Mouse (Mus musculus) kidney, postnatal 14 days (tissue): Measurements from ENCODE around the gene Nadsyn1.

Experiments used
- DNase-seq: peaks from one replicate; pipeline ENCODE4 v3.0.0; 2022; ENCODE audit warnings: mixed read lengths

Gene Nadsyn1

DNA sequence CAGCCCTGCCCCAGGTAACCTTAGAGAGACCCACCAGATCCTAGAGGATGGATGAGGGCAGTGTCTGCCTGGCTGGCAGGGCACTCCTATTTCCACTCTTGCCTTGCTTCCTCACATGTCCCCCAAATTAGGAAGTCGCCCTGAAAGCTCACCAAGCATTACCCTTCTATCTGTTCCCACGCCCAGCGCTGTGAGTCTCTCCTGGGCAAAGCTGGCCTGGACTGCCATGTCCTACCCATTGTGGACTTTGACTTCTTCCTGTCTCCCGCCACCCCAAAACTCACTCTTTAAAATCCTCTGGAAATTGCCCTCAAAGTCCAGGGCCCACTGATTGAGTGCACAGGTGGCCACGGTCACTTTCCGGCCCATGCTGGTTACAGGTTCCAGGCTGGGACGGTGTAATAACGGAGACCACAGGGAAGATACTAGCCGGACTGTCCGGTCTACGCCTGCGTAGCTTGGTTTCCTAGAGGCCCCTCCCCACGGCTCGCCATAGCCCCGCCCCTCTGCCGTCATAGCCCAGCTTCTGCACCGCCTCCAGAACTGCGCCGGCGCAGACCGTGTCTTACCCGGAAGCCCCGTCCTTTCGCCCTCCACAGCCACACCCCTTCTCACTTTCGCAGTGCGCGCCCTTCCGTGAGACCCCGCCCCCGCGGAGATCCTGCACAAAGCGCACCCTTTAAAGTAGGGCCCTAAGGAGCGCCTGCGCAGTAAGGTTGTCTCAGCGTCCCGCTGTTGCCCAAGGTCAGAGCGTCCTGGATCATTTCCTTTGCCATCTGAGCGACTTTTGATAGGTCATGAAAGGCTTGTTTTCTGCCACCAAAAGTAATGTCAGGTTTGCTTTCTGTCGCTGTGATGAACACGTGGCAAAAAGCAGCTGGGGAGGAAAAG lies at the start of gene Nadsyn1, which contains the start of gene Dhcr7:
Gene Nadsyn1, minus strand, starts transcription at position 475 of the 891 bp plus-strand sequence.
Gene Dhcr7, plus strand, starts transcription at position 771 of the 891 bp plus-strand sequence.
- DNase-seq, result peak; percentile 100

DNA sequence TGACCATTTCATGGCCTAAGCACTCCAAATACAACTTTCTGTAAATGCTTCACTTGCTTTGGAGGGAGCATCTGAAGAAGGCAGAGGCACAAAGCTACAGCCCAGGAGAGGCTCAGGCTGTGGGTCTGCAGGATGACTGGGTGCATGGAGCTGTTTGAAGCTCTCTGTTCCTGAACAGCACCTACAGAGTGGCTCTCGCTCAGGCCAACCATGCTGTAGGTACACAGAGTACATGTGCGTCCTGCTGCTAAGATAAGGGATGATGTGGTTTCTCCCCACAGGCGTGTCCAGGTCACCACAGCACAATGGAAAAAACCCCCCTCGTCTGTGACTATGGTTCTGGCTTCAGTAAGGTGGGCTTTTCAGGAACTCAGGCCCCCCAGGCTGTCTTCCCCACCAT lies 46.2 kb upstream of the Nadsyn1 start:
- DNase-seq, result no peak

DNA sequence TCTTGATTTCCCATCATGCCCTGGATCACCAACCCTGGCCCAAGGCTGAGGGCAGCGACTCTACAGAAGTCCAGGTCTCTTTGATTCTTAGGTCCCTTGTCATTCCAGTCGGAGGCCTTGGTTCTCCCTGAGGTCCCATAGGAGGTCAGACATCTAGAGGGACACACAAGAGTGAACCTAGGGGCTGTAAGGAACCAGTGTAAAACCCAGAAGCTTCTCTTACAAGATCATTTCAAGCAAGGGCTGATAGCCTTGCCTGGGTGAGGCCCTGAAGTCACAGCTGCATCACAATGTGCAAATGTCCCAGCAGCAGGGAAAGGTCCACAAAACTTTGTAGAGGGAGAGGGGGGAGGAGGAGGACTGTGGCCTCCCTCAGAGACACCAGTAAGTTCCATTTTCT lies 43.9 kb upstream of the Nadsyn1 start, which contains the start of gene Gm498:
Gene Gm498, plus strand, starts transcription at position 301 of the 400 bp plus-strand sequence.
- DNase-seq, result no peak

DNA sequence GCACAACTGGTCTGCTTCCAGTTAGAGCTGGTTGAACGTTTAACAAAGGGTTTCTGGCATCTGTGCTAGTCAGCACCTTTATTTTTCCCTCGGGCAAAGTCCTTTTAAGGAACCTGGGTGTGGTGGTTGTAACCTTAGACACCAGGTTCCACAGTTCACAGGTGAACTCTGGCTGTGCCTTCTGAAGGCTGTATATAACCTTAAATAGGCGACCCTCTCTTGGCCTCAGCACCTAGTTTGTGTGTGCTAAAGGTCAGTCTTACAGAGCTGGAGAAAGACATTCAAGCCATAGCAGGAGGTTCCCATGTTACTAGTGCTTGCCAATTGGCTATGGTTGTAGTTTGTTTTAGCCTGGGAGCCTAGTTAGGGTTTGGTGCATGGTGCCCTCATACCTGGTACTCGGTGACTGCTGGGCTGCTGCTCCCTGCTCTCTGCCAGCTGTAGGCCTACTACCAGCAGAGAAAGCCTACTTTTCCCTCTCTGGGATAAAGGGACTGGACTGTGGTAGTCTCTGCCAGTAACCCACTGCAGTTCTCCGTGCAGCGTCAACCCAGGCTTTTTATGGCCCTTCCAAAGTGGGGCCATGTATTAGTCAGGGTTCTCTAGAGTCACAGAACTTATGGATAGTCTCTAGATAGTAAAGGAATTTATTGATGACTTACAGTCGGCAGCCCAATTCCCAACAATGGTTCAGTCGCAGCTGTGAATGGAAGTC lies 26.3 kb upstream of the Nadsyn1 start:
- DNase-seq, result peak; percentile 34

DNA sequence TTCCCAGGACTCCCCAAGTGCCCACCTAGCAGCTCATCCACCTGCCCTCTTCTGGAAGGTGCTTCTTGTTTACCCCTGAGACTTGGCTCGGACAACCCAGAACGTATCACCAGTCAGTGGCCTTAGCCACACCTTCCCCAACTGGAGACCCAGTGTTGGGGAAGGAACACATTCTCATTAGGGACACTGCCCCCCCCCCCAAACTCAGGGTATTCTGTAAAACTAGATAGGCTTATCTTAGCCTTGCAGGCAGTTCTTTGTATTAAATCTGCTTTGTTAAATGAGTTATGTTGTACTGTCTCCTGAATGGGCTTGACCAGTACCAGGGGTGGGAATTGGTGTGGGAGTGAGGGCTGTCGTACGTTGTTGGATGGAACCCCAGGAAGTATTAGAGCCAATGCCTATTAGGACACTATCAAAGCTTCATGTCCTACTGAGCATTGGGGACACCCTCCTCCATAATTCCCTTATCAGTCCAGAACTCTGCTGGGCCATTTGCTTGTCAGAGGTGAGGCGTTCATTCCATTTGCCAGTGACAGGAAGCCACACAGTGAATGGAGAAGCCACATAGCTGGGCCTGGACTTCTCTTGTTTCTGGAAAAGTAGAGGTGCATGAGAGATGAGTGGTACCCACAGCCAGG lies 25.6 kb upstream of the Nadsyn1 start:
- DNase-seq, result no peak

DNA sequence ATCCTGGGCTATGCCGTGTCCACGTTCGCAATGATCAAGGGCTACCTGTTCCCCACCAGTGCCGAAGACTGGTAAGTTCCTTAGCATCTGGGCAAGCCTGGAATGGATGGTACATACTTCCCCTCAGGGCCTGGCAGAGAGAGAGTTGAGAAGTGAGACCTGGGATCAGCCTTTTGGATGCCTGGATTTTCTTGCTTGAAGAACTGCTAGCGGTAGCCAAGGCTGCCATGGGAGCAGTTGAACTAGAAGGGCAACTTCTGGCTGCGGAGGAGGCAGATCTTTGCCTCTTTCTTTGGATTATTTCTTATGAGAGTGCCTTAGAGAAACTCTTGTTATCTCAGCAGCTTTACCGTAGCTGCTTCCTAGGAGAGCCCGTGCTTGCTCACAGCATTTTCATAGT lies 18.7 kb upstream of the Nadsyn1 start:
- no peak for DNase-seq

DNA sequence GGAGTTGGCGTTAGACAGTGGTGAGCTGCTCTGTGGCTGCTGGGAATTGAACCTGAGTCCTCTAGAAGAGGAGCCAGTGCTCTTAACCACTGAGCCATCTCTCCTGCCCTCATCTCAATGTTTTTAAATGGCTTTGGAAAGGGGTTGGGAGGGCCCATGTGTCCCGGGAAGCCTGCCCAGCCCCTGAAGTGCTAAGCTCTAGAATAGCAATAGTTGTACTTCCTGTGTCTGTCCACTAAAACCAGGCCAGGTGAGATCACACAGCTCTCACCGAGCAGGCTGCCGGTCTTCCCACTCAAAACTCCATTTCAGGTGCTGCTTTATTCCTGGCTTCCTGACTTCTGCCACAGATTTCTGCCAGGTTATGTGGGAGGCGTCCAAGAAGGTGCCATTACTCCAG lies 17.5 kb upstream of the Nadsyn1 start:
- no peak for DNase-seq

DNA sequence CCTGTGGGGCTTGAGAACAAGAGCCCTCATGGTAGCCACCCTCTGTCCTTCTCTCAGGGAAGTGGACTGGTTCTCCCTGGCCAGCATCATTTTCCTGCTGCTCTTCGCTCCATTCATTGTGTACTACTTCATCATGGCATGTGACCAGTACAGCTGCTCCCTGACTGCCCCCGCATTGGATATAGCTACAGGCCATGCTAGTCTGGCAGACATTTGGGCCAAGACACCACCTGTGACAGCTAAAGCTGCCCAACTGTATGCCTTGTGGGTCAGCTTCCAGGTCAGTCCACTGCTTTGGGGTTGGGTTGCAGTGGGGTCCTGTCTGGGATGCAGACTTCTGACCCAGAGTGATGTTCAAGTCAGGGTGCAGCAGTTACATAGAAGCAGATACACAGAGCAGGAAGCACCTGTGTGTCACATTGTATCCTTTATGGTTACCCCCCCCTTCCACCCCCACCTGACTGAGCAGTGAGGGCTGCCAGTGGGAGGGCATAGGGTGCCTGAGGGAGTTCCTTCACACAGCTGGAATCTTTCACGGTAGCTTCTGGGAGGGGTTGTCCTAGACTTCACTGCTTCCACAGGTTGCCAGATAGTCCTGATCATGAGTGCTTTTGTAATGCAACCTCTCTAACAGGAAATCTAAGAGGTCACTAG lies 15.2 kb upstream of the Nadsyn1 start:
- no peak for DNase-seq

DNA sequence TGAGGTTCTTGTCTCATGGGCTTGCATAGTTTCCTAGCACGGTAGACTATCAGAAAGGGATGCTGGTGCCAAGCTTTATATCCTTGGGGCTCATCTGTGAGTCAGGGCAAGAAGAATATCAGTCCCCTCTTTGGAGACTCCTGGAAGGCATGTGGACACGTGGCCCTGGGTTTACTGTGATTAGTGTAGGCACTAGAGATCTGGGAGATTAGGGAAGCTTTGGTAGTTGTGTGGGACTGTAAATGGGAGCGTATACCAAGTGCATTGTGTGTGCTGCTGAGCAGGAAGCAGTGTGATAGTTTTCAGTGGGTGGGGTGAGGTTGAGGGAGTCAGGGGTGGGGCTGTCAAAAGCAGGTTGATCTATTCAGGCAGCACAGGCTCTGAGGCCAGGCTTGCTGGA lies 12.3 kb upstream of the Nadsyn1 start:
- no peak for DNase-seq

DNA sequence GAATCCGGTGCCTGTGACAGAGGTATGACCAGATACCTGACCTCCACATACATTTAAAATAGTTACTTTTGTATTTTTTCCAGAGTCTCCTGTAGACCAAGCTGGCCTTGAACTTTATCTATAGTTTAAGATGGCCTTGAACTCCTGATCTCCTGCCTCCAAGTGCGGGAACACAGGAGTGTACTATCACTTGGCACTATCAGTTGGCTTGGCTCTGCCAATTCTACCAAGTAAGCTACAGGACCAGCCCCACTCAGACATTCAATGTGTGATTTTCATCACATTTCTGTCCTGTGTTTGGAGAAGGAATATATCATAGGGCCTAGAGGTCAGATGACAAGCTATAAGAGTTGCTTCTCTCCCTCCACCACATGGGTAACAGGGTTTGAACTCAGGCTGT lies 11.7 kb upstream of the Nadsyn1 start:
- no peak for DNase-seq

DNA sequence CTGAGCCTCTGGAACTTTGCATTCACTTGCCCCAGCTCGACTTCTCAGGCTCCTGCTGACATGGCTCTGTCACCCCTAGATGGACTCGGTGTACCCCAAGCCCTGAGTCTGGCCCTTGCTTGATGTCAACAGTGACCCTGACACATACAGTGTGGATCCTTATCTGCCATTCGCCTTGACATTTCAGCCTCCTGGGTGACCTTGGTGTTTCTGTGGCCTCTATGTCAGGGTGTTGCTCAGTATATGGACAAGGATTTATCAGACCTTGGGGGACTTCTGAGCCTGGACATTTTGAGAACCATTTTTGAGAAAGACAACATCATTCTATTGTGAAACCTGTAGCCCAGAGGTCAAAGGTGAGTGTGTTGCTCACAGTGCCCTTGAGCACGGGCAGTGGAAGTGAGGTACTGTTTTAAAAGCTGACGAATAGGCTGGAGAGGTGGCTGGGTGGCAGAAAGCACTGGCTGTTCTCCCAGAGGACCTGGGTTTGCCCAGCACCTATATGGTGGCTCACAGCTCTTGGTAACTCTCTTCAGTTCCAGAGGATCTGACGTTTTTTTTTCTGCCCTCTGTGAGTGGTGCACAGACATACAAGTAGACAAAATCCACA lies 11.0 kb upstream of the Nadsyn1 start:
- DNase-seq, result no peak

DNA sequence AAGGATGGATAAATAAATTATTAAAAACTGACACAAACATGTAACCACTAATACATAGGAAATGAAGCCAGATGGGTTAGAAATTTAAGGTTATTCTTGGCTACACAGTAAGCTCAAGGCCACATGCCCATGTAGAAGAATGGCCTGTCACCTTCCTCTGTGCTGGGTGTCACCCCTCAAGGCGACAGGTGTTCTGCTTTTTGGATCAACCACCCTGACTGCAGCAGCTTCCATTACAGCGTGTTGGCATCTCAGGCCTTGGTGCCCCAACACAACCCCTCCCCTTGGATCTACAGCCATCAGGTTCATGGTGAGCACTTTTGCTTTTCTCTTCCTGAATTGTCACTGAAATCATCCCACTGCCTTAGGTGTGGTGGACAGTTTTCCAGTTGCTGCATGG lies 10.0 kb upstream of the Nadsyn1 start:
- no peak for DNase-seq

DNA sequence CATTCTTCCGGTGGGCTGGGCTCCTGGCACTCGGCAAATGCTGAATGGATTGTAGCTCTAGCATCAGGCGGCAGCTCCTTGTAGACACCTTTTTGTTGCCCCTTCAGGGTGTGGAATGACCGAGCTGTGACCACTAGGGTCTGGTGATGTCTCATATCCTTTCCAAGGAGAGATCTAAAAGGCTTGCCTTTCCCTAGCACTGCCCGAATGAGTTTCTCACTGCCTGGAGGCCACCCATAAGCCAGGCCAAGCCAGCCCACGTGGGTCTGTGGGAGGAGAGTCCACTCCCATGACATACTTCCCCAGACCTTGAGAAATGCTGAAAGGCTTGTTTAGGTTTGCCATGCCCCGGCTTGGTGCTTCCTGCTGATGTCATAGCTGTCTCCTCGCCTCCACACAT lies 9.5 kb upstream of the Nadsyn1 start:
- no peak for DNase-seq

DNA sequence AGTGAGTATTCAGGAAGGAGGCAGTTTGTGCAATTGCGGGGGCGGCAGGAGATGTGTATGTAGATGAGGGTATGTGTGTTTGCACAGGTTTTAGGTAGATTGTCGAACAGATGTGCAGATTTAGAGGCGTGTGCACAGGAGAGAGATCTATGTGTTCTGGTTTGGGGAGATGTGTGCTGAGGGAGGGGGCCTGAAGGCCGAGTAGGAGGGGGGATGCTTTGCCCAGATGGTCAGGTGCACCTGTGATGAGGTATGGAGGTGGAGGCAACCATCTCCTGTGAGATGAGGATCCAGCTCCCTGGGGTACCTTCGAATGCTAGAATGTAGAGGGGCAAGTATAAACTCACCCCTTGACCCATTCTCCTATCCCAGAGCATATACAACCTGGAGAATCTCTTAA lies 7.8 kb upstream of the Nadsyn1 start:
- no peak for DNase-seq

DNA sequence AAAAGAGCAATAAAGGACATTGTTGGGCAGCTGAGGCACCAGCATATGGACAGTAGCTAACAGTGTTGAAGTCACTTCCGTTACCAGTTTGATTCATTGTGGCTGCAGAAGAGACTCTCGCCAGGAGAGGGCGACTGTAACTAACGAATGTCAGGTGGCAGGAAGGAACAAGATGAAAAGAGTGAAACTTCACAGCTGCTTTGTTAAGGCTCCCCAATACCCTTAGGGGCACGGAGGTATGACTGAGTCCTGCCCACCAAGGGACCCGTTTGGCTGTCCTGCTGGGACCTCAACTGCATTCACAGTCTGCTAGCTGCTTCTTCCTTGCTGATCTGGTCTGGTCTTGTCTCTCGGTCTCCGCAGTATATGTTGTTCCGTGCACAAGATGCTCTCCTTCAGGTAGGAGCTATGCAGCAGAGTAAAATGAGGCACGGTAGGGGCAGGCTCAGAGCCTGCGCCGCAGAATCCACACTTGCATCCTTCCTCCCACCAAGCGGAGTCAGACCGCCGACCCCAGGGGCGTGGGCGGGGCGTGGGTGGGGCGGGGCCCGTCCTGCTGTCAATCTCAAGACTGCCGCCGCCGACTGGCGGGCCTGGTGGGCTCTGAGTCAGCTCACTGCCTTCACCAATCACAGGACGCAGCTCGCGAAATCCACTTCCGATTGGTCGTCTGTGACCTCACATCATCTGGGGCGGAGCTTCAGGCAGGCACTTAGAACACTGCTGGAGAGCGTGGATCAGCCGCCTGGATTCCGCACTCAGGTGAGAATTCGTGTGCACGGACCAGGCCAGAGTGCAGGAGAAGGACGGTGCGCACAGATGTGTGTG lies 7.1 kb upstream of the Nadsyn1 start:
- DNase-seq, result peak; percentile 96

DNA sequence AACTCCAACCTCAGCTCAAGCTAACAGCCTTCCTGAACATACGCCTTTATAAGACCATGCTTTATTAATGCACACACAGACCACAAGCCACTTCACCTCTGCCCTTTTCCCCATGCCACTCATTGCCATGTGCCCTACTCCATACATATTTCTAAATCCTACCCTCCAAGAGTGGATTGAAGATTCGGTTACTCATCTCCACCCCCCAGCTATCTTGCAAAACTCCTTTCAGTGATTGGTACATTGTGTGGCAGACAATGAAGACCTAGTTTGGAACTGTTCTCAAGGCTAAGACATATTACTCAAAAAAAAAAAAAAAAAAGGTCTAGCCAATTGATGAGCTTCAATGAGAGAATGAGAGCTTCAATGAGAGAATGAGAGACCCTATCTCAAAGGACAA lies 4.3 kb upstream of the Nadsyn1 start:
- DNase-seq, result no peak

DNA sequence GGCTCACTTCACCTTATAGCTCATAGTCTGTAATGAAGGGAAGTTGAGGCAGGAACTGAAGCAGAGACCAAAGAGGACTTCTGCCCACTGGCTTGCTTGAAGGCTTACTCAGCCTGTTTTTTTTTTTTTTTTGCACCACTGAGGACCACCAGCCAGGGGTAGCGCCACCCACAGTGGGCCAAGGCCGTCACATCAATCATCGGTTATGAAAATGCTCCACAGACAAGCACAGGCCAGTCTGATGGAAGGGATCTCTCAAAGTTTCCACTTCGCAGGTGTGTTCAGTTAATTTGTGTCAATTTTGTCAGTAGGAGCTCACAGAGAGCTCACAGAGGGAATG lies 587 bp upstream of the Nadsyn1 start:
- no peak for DNase-seq

DNA sequence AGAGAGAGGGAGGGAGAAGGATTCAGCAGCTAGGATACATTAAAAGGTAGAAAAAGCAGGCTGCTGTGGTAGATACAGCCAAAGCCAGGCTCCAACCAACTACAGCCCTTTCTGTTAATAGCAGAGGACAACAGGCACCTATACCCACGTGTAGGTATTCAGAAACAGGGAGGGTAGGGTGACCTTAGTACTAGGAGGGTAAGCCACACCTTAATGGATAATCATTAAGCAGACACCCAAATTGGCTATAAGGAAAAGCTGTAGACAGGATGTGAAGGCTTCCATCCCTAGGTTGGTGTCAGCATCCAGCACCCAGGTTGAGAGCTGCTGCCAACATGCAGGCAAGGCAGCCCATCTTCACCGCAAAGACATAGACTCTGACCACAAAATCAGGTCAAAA lies 1.4 kb downstream of the Nadsyn1 start:
- DNase-seq, result peak; percentile 11

DNA sequence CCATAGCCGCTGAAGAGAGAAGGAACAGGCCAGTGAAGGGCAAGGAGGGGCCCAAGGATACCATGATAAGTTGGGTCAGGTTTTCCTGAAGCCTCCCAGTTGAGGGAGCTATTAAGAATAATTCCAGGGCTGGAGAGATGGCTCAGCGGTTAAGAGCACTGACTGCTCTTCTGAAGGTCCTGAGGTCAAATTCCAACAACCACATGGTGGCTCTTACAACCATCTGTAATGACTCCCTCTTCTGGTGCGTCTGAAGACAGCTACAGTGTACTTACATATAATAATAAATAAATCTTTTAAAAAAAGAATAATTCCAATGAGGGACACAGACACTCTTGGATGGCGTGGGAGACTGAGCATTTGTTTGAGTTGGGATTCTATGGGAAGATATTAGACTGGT lies 3.4 kb downstream of the Nadsyn1 start:
- no peak for DNase-seq

DNA sequence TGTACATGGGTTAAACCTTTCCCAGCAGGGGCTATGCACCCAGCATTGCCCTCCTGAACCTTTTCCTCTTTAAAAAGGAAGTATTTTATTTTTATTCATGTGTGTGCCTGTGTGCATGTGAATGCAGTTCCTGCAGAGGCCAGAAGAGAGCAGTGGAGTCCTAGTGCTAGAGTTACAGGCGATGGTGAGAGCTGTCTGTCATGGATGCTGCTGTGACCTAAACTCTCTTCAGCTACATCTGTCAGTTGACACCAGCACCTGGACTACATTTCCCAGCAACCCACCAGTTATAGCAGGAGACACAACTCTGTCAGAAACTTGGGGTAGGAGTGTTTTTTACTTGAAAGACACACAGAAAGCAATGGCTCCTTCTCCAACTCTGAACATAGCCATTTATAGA lies 13.7 kb downstream of the Nadsyn1 start:
- DNase-seq, result peak; percentile 30

DNA sequence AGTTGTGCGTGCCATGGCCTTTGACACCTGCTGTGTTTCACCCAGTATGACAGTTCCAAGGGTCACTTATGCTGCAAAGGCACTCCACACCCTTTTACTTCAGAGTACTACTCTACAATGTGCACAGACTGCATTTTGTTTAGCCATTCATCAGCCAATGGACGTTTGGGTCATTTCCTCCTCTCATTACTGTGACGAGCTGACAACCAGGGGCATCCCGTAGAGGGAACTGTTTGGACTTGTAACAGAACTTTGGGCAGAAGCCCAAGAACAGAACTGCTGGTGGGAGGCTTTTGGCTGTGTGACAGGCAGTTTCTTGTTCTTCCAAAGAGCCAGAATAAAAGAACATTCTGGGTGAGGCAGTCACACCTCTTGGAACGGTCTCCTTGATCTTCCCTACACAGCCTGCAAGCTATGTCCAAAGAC lies 17.4 kb downstream of the Nadsyn1 start:
- peak; percentile 65 for DNase-seq
